Mouse (Mus musculus): Measurements from ENCODE around the gene Rpusd1.

Rpusd1 gene

GRCm38 (mm10) chr17:25727265-25728008, at the start of gene Rpusd1, which contains the start of gene Chtf18:
TSS of gene Rpusd1 (plus strand) at chr17:25727670.
TSS of gene Chtf18 (minus strand) at chr17:25727419.
- DNase-seq (ENCODE audit: low spot score in 2 of 2) = peak; percentile 97 to 99

DNA sequence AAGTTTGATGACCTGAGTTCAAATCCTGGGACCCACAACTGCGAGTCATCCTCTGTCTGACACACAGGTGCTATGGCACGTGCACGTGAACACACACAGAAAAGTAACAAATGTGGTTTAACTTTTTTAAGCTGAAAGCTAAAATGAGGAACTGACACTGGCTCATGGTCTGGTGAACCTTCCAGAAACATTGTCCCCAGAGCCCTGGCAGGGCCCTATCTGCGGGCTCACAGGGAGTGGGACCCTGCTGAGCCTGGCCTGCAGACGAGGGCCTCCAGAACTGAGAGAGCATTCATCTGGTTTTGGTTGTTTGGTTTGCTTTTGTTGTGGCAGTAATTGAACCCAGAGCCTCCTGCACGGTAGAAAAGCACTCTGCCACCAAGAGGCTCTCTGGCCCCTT, 49.5 kb upstream of the Rpusd1 start:
- no peak for DNase-seq (ENCODE audit: low spot score in 2 of 2)

DNA sequence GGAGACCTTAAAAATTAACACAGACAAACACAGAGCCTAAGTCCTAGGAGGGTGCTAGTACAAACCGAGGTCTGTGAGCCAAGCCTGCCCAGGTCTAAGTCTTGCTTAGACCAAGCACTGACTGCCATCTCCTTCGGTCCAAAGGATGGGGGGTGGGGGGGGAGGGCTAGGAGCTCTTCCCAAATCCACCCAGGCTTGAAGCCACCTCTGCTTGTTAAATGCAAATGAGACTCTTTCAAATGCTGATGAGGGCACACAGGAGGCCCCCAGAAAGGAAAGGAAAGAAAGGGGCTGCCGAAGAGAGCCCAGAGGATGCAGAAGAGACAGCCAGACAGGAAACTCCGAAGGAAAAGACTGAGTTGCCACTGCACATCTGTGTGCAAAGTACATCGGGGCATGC, 47.7 kb upstream of the Rpusd1 start:
- DNase-seq (ENCODE audit: low spot score in 2 of 2) = no peak

DNA sequence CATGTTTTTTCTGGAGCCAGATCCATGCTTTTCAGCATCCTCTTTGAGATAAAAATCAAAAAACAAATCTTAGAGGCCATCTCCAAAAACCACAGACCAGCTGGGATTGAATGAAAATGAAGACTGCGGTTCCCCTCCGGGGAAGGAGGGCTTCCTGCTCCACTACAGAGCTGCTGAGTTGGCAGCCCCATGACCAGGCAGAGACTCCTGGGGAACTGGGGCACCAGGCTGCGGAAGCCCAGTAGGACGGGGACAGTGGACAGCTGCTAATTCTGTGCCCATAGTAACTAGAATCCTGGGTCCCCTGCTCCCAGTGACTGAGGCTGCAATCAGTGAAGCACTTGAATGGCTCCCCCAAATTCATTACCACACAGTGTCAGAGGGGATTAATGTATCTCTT, 45.8 kb upstream of the Rpusd1 start:
- DNase-seq (ENCODE audit: low spot score in 2 of 2) = no peak

DNA sequence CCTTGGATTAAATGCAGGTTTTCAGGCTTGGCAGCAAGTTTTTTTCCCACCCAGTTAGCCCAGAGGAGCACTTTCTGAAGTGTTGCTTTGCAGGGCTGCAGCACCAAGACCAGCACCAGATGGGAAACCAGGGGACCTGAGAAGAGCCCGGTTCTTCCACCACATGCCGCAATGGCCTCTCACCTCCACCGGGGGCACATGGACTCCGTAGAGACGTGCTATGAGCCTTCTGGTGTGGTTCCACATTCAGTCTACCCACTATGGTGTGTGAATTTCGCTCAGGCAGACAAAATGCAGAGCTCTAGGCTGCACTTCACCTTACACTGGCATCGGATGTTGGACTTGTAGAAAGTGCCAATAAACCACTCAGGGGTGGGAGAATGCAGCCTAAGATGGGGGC, 41.1 kb upstream of the Rpusd1 start:
- no peak for DNase-seq (ENCODE audit: low spot score in 2 of 2)

- no peak for DNase-seq (ENCODE audit: low spot score in 2 of 2)
These were observed 38.5 kb upstream of the Rpusd1 start for GRCm38 (mm10) chr17:25688922-25689321.

DNA sequence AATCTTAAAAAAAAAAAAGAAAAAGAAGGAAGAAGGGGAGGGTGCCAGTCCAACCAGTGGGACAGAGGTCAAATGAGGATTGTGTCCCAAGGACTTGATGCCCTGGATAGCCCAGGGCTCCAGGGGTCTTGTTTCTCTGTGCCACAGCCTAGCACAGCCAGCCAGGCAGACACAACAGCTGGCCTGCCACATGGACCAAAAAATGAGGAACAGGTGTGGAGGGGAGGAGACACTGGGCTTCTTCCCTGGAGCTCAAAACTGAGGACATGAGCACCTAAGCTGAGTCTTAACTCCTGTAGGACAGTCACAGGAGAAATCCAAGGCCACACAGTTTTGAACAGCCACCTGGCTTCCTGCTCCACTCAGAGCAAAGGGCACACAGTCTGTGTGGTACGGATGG, 31.2 kb upstream of the Rpusd1 start:
- no peak for DNase-seq (ENCODE audit: low spot score in 2 of 2)

DNA sequence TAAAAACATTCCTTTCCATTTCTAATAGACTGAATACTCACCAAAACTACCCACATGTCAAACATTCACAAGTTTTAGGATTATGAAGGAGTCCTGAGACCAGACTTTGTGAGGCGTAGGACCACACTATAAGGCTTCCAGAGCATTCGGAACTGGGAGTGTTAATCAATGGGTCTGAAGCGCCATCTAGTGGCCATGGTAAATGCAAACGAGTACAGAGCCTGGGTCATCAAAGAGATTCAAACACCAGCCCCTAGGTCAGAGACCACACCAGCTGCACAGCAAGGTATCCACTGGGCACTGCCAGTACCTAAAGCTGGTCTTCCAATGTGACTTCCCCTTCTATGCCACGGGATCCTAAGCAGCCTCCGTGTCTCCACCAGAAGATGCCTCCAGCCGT, 29.0 kb upstream of the Rpusd1 start:
- peak; percentile 58 to 85 for DNase-seq (ENCODE audit: low spot score in 2 of 2)

- no peak for DNase-seq (ENCODE audit: low spot score in 2 of 2)
These were observed 26.5 kb upstream of the Rpusd1 start for GRCm38 (mm10) chr17:25700863-25701496.

DNA sequence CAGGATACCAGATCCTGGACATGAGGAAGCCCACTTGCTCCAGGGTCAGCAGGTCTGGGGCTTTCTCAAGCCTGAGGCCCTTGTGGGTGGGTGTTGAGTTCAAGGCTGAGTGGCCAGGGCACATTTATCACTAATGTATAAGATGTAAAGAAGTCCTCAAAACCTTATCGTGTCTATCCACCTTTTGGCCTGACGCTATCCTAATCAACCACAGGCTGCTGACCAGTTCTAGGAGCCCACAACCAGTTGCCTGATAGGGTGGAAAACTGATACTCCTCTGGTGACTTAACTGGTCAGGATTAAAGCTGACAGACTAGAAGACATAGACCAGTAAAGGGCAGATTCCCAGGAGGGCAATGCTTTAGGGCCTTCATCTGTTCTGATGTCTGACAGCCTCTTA, 17.5 kb upstream of the Rpusd1 start:
- DNase-seq (ENCODE audit: low spot score in 2 of 2) = no peak

DNA sequence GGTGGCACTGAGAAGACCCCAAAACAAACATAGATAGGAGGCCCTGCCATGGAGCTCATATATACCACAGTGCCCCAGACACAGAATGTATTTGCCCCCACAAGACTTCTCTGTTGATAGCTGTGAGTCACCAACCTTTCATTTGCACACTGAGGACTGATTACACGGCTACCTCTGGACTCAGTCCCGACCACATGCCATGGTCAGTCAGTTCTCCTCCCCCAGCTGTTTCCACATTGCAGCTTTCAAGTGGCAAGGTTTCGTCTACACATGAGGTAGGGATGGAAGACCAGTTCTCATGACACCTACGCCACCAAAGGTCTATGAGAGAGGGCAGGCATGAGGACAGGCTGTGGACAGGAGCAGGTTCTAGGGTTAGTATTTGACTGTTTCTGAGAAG, 16.3 kb upstream of the Rpusd1 start:
- DNase-seq (ENCODE audit: low spot score in 2 of 2) = no peak

DNA sequence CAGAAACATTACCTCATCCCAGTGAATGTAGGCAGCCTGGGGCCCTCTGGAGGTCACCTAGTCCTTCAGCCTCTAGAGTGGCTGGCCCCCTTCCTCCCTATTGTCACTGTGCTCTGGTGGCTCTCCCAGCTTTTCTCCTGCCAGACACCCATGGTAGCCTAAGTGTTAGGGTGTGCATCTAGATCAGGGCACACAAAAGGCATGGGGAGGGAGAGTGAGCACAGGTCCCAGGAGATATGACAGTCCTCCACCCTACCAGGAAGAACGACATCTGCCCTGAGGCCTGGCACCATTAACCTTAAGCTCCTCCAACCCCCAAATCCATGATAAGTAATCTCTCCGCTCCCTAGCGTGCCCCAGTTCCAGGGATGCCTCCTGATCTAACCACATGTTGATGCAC, 11.8 kb upstream of the Rpusd1 start:
- DNase-seq (ENCODE audit: low spot score in 2 of 2) = no peak

DNA sequence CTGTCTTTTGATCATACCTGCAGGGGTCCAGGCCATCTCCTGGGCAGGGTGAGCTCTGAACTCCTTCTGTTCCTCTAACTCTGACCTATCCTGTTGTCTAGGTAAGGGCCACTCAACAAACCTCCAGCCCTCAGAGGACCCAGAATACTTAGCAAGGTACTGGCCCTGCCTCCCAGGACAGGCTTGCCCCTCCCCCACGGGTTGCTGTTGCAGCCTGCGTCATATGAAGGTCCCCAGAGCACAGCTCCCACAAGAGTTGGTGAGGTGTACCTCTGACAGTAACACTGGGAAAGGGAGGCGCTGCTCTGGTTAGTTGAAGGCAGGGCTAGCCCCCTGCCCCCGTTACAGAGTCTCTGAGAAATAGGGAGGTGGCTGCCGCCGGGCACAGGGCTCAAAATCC, 11.3 kb upstream of the Rpusd1 start:
- DNase-seq (ENCODE audit: low spot score in 2 of 2) = no peak

DNA sequence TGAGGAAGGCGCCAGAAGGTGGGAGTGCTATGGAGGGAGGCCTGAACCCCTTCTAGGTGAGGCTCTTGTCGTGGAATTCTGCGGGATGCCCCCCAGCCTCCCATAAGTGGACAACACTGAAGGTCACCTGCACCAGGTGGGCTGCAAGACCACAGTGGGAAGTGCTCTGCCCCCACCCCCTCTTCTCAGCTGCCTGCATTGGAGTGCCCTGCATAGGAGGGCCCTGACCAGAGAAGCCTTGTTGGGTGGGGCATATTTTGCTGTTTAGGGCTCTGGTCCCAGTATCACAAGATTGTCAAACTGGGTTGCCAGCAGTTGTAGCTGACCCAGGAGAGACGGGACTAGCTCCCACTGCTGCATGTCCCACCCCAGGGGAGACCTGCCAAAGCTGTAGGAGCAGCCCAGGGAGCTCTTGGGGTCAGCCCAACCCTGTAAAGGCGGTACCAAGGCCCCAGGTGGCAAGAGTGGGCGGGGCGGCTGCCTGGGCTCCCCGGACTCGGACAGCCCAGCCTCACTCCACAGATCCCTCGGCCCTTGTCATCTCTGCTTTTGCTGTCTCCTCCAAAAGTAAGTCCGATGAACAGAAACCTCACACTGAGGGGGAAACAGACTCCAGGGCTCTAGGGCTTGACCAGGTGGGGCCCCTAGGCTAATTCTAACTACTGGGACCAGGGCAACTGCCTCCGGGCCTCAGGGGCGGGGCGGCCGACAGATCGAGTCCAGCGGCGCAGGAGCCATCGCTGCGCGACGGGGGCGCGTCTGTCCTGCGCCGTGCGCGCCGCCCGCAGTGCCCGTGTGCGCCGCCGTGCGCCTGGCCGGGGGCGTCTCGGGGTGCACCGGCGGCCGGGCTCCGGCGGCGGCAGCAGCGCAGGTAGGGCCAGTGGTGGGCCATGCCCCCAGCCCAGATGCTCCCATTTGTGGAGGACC, 10.5 kb upstream of the Rpusd1 start, which contains the start of gene Gng13:
Gene Gng13 (plus strand): TSS at position 461 of the 927 bp plus-strand sequence.
- DNase-seq (ENCODE audit: low spot score in 2 of 2) = no peak

DNA sequence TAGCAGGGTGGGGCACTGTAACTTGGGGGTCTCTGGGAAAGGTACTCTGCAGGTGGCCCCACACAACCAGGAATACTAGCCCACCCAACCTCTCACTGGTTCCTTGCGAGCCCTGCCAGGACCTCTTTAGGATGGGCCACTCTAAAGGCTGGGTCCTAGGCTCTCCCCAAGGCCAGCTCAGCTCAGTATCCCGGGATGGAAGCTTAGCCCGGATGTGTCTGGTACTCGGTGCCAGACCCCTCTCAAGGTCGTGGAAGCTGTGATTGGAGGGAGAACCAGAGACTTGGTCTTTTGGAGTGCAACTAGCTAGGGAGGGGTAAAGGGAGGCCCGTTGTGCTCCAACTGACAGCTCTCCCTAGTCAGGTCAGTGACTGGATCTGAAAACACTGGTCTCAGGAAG, 9.8 kb upstream of the Rpusd1 start:
- no peak for DNase-seq (ENCODE audit: low spot score in 2 of 2)

GRCm38 (mm10) chr17:25721476-25721875, 6.0 kb upstream of the Rpusd1 start:
- DNase-seq (ENCODE audit: low spot score in 2 of 2) = no peak

DNA sequence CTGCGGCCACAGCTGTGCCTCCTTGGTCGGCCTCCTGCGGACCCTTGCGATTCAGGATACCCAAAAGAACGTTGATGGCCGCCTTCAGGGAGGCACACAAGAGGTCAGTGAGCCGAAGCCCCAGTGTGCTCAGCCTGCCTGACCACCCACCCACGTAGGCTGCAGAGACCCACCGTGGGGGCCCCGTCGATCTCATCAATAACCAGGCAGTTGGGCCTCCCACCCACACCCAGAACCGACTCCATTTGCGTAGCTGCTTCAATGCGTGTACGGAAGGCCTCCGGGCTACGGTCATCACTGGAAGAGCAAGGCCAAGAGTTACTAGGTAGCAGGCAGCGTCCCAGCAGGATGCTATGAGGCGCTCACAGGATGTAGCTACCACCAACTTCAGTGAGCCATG, 4.0 kb upstream of the Rpusd1 start:
- no peak for DNase-seq (ENCODE audit: low spot score in 2 of 2)

DNA sequence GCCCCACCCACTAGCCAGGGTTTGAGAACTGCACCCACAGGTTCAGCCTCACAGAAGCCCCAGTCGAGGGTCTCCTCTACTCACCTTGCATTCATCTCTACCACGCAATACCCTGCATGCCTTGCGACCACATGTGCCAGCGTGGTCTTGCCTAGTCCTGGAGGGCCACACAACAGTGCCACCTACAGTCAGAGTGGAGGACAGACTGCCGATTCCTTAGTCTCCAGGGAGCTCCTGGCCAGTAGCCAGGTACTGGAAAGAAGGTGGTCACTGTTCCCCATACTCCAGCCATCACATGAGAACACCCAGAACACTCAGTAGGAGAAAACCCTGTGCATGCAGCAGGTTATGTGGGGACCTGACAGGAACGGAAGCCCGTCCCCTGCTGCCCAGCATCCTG, 3.6 kb upstream of the Rpusd1 start:
- DNase-seq (ENCODE audit: low spot score in 2 of 2) = no peak

- no peak for DNase-seq (ENCODE audit: low spot score in 2 of 2)
These were observed 2.2 kb upstream of the Rpusd1 start for GRCm38 (mm10) chr17:25725264-25725663.

DNA sequence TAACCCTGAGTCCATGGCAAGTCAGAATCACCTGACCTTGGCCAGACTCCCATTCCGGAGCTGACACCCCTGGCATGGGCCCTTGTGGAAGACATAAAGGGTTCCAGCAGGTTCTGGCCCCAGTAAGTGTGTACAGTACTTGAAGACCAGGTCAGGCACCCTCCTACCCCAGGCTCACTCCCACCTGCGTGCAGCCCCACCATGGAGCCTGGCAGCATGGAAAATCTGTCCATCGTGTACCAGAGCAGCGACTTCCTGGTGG, 470 bp downstream of the Rpusd1 start:
- DNase-seq (ENCODE audit: low spot score in 2 of 2) = no peak

GRCm38 (mm10) chr17:25732082-25732481, 4.6 kb downstream of the Rpusd1 start:
- DNase-seq (ENCODE audit: low spot score in 2 of 2) = peak; percentile 77 to 93

- DNase-seq (ENCODE audit: low spot score in 2 of 2) = no peak
These were observed 7.8 kb downstream of the Rpusd1 start for GRCm38 (mm10) chr17:25735246-25735645.

- no peak for DNase-seq (ENCODE audit: low spot score in 2 of 2)
These were observed 8.3 kb downstream of the Rpusd1 start, which contains the start of gene Mslnl for GRCm38 (mm10) chr17:25735745-25736144. TSS of gene Mslnl (plus strand) at chr17:25736042.

Data from spleen, postnatal 4 days (tissue).